Mouse (Mus musculus) heart, adult 8-10 months (tissue): ENCODE results near the gene Ralgapa1. TPM values are rescaled to one million over a fixed set of nuclear protein-coding genes. Genes with fewer than 3 reads are reported as not detected.
"Not testable (repeated sequence)": the region's sequence is repeated elsewhere in the genome, so short reads cannot be mapped to it uniquely, and the experiment has no call there.

Source experiments
- DNase-seq: peaks from one replicate; pipeline ENCODE4 v3.0.0; 2022; ENCODE audit warnings: low spot score
- total RNA-seq, 4 experiments: library from RNA; stranded (reverse); gene quantifications; 2 replicates each; pipeline ENCODE4 v1.2.4; 2022

The Ralgapa1 gene
- total RNA-seq, 4 experiments from 2014 or later: 53.9 to 64.4 (median 58.9) TPM

DNA sequence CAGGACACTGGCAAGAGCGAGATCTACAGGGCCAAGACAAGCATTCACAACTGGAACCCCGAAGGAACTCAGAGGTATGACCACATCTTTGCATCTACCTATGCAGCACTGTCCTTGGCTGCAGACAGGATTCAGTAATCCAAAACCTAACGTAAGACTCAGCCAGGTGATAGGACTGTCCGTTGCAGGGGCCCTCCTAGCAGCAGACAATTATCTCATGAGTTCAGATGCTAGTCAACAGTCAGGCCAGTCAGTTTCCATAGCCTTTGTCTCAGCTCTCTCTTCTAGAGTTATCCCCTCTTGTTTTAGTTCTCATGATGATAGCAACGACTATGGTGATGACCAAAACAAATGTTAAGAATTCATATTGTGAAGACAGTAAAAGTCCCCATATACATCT is 20.8 kb downstream of the Ralgapa1 start:
- no peak for DNase-seq

DNA sequence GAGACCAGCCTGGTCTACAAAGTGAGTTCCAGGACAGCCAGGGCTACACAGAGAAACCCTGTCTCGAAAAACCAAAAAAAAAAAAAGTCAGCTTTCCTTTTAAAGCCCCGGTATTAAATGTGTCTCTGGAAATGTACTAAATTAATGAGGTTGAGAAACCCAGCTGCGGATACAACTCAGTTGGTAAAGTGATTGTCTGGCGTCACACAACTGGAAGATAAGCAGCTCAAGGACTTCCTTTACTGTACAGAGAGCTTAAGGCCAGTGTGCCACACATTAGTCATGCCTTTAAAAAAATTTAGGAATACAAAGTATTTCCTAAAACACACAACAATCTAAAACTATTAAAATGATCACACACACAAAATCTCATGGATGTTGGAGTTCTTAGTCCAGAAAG is 22.2 kb downstream of the Ralgapa1 start:
- DNase-seq: no peak

DNA sequence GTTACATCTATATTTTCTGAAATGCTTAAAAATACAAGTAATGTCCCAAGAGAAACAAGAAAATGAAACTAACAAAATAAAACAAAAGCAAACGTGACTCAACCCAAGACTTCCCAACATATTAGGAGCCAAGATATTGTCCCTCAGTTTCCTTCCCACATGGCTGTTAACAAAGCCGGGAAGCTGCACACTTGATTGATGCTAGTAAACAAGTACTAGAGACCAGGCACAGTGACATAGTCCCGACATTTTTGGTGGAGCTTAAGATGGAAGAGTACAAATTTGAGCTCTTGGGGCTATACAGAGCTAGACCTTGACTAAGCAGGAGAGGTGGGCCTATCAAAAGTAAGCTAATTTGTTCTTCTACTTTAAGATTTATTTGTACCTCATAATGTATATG is 23.9 kb downstream of the Ralgapa1 start:
- peak; percentile 58 for DNase-seq

DNA sequence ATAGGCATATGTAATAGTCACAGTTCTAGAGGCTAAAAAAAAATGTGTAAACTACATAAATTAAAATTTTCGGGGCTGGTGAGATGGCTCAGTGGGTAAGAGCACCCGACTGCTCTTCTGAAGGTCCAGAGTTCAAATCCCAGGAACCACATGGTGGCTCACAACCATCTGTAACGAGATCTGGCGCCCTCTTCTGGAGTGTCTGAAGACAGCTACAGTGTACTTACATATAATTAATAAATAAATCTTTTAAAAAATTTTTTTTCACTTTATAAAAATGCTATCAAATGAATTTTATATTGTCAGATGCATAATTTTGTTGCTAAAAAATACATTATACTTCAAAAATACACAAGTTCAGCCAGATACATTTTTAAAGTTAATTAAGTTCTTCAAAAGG is 26.5 kb downstream of the Ralgapa1 start:
- not testable (repeated sequence) for DNase-seq

DNA sequence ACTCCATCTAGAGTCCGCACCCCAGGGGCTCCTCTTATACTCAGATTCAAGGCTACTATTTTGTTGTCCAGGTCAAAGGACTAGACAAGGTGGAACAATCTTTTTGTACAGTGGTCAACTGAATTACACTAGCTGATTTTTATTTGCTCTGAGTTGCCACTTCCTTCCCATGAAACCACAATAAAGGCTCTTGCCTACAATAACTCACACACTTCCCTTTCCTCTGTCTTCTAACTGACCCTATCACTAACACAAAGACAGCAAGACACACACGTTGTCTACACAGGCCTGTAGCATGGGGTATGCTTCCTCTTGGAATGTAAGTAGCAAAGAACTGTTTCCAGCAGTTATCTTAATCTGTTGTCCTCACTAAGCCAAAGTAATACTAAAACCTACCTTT is 35.7 kb downstream of the Ralgapa1 start:
- no peak for DNase-seq

DNA sequence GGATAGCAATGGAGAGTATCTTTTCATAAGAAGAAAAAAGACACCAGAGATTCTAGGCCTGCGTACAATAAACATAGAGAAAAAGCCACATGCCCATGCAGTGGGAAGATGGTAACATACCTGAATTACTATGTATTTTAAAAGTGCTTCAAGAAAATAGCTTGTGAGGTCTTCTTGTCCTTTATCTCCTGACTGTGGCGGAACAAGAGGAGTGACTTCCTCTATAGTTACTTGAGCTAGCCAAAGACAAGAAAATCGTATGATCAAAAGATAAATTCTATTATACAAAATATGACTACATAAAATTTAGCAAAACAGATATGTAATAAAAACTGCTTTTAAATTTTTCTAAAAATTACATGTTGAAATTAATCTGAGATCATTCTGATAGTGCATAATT is 38.3 kb downstream of the Ralgapa1 start:
- no peak for DNase-seq

DNA sequence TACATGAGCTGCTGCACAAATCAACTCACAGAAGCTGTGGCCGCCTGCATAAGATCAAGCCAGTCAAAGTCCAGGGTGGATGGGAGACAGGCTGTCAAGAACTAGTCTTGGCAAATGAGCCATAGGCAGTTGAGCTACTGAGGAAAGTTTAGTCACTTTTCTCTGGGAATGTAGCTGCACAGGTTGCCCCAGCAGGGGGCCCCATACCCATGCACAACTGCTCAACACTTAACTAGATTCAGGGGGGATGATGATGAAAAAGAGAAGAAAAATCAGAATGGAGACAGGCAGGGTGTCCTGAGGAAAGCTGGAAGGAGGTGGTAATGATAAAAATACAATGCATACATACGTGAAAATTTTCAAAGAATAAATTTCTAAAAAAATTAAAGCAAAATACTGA is 42.7 kb downstream of the Ralgapa1 start:
- DNase-seq: peak; percentile 35

DNA sequence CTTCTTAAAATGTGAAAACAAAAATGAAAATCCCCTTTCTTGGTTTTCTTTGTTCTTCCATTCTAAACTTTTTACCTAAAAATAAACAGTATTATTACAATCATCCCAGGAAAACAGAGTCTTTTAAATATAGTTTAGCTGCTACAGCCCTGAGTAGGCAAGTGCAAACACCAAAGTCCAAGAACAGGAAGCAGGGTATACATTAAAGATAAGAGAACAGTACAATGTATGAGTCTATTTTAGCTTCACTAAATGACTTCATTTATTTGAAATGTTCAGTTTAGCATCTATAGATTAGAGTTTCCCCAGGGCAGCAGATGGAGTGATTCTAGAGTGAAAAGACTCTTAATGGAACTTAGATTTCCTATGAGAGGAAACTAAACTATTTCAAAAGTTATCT is 43.6 kb downstream of the Ralgapa1 start:
- no peak for DNase-seq

DNA sequence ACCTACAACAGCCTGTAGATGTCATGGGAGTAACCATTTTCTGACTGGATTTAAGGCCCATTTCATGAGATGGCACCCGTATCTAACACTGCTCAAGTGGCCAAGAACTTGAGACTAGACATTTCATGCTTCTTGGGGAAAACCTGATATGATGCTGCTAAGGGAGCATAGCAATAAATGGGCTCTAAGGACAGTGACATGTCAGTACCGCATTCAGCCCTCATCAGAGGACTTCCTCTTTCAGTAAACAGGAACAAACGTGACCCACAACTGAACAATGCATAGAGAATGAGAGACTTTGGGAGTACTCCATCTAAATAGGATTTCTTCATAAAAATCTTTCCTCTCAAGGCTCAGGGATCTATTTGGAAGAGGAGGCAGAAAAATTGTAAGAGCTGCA is 46.7 kb downstream of the Ralgapa1 start:
- DNase-seq: no peak

DNA sequence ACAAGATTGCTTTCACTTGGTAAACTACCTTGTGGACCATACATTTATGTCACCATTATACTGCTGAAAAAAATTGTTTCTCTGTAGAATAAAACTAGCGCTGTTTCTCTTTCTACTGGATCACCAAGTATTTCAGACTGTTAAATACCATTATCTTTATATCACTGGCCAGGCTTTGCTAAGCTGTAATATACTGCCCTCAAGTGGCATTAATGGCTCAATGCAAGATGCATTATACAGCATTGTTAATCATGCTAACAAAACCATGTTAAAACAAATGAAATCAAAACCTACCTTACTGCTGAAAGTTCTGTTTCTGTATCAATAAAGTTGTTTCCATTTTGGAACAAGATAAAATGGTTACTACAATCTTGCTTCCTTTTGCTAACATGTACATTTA is 100.6 kb downstream of the Ralgapa1 start:
- peak; percentile 8 for DNase-seq

DNA sequence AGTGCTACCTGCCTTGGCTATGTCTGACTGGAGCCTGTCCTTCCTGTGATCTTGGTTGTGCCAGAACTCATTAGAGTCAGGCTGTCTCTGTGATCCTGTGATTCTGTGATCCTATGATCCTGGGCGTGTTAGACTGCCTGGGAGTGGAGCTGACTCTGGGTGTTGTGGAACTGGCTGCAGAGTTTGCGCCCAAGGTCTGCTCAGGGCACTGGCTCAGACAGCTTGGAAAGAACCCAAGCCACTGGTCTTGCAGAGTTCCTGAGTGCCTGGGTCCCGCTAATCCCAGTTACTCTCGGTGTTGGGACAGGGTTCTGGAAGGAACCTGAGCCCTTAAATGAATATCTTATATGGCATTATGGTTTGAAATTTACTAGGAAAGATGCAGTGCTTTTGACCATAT is 115.1 kb downstream of the Ralgapa1 start:
- peak; percentile 12 for DNase-seq

DNA sequence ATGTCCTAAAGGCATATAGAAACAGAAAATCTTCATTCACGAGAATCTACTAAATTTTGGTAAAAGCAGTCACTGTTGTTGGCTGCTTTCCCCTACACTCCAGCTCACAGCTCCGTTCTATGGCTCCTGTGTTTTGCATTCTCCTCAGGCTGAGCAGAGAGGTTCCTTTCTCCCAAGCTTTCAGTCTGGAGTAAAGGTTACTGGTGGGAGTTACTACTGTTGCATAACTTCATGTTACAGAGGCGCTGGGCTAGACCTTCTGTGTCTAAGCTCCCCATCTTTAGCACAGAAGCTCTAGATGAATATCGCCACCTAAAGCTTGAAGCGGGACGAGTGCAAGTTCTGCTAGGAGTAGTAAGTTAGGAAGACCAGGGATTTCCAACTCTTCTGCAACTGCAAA is 154.3 kb downstream of the Ralgapa1 start:
- no peak for DNase-seq

DNA sequence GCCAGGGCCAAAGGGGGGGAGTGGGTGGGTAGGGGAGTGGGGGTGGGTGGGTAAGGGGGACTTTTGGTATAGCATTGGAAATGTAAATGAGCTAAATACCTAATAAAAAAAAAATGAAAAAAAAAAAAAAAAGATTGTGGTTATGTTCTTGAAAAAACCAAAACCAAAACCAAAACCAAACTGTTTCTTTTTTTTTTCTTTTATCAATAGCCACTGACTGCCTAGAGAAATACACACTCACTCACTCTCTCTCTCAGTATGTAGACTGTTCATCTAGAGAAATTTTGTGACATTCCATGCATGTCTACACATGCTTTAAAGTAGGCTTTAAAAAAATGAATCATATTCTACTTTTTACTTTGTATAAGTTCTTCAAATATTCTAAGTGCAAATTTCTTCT is 157.8 kb downstream of the Ralgapa1 start:
- not testable (repeated sequence) for DNase-seq

DNA sequence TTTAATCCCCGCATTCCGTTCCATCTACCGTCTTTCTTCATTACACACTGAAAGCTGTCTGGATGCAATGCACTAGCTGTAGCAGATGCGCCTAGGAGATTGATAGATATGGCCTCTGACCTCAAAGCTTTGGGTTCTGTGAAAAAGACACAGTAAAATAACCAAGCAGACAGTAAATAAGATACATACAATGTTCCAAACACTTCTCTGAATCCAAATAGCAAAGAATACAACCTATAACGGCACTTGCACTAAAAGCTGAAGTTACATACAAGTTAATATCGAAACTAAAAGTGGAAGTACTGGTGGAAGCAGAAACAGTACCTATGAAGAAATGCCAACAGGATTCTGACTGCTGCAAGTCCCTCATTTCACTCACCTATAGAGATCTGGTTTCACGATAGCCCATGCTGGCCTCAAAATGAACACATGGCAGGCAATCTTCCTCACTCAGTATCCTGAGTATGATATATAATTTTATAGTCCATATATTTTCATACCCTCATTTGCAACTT is 172.9 kb downstream of the Ralgapa1 start:
- no peak for DNase-seq

DNA sequence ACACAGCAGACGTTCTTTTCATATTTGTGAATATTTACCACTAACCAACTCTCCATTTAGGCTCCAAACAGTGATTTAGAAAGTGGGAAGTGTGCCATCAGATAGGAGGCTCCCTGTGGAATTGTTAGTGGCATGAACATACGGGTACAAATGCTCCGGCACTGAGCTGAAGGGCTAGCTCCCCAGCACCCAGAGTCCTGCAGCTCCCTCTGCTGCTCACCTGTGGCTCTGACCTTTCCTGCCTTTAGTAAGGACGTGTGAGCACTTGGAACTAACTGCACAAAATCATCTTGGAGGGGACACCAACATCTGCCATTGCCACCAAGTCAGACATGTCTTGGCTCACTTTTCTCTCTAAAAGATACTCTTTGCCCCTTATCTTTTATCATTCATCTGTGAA is 194.3 kb downstream of the Ralgapa1 start:
- no peak for DNase-seq

DNA sequence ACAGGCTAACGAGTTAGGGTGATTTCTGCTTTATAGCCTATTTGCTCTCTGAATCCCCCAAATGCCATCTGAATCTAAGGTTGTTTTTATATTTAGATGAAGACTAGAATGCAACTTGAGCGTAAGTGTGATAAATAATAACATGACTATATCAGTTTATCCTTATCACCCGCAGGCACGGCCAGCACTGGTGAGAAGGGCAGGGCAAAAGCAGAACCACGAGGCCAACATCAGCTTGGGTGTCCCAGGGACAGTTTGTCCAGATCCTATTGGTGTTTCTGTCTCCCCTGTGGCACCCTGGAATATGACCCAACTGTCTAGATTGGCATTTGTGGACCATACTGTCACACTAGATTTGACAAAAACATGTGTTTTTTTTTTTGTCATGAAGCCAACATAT is 197.7 kb downstream of the Ralgapa1 start:
- DNase-seq: no peak

DNA sequence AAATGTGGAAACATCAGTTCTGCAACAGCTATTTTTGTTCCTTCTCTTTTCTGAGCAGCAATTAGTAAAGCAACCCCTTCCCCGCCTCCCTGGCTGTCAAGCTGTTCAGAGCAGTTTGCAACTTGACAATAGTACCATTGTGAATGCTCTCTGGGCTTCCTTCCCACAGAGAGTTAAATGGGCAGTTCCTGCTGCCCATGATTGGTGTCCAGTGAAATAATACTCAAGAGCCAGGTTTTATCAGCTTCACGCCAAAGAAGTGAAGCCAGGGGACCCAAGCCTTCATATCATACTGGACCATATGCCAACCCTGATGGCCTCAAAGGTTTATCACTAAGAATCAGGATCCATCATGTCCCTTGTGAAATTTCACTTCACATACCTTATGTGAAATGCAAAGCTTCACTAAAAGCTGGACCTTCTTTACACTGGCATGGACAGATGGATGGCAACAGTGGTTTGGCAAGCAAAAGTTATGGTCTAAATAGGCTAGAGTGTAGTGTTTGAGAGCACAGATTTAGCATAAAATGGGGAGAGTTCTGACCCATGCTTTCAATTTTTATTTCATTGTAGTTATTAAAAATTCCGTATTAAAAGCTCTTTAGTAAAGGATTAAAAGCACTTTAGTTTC is 198.2 kb downstream of the Ralgapa1 start:
- DNase-seq: no peak

DNA sequence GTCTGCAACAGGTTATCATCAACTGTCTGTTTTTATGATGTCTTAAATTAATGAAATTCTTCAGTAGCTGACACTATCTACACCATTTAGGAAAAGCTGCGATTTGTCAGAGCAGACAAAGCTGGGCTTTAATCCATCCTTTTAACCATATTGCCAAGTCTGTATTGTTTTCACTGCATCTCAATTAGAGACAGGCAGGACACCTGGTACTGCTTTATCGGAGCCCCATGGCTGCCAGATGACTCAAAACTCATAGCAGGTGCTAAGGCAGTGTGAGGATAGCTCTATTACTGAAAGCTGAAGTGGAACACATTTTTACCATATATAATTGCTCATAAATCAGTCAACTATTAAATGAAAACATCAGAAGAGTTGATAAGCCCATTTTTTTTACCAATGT is 200.6 kb downstream of the Ralgapa1 start:
- DNase-seq: no peak

DNA sequence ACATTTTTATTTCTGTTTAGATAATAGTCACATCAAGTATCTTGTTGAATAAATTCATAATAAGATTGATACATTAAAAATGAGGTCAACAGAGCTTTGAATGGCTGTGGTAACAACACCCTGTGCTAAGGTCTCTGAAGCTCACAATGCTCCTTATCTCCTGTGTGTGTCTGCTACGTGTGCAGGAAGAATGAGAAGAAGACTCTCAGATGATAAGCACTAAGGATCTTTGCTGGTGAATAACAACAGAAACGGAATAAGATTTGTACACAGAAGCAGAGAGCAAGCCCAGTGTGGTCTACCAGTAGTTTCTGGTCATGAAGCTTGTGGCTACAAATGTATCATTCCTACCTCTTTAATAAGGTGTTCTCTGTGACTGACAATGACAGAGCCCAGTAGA is 210.2 kb downstream of the Ralgapa1 start:
- DNase-seq: no peak

DNA sequence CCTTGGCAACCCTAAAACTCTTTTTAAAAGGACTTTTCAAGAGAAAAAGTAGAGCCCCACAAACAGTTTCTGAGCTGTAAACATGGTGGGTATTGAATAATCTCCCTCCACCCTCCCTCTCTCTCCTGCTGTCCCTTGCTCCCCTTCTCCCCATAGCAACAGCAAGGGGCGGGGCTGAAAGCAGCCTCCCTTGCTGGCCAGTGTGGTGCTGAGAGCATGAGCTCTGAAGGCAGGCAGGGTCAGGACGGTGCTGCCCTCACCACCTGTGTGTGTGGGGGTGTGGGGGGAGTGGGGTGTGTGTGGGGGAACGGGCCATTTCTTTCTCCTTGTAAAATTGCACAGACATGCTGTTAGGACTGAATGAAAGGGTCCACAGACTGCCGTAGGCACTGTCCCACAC is 213.1 kb downstream of the Ralgapa1 start:
- no peak for DNase-seq

DNA sequence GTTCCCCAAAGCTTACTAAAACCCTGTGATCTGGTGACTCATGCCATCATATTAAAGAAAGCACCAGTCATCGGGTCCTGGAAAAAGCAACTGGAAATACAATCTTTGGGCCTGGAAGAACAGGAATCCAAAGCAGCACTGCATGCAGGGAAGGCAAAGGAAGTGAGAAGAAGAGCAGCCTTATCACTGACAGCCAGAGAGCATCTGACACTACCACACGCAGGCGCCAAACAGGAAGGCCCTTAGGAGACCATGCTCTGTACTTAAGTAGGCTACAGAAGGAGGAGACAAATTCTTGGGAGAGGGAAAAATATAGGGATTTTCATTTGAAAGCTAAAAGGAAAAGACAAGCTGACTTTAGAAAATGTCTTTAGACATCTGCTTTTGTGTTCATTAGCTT is 216.6 kb downstream of the Ralgapa1 start:
- no peak for DNase-seq

DNA sequence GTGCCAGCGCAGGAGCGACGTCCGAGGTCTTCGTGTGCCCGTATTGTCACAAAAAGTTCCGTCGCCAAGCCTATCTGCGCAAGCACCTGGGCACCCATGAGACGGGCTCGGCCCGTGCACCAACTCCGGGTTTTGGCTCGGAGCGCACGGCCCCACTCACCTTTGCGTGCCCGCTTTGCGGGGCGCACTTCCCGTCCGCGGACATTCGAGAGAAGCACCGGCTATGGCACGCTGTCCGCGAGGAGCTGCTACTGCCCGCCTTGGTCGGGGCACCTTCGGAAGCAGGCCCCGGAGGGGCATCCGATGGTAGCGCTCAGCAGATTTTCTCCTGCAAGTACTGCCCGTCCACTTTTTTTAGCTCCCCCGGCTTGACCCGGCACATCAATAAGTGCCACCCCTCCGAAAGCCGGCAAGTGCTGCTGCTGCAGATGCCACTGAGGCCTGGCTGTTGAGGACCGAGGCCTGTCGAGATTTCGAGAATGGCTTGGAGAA is 220.4 kb downstream of the Ralgapa1 start:
- no peak for DNase-seq

DNA sequence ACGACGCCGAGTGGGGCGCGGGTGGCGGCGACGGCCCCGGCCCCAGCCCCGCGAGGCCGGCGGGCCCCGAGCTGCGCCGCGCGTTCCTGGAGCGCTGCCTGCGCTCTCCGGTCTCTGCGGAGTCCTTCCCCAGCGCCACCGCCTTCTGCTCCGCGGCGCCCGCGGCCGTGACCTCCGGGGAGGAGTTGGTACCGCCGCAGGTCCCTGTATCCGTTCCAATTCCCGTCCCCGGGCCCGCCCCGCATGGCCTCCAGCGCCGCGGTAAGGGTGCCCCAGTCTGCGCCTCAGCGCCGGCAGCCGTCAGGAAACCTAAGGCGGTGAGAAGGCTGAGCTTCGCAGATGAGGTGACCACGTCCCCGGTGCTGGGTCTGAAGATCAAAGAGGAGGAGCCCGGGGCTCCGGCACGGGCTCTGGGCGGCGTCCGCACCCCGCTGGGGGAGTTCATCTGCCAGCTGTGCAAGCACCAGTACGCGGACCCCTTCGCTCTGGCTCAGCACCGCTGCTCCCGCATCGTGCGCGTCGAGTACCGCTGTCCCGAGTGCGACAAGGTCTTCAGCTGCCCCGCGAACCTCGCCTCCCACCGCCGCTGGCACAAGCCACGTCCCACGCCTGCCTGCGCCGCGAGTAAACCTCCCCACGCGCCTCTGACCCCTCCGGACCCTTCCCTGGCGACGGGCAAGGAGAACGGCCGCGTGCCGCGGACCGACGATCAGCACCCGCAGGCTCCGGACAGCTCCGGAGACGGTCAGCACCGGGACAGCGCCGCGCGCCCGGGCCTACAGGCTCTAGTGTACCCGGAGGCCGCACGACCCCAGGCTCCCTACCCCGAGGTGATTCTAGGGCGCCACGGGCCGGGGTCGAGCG is 221.1 kb downstream of the Ralgapa1 start:
- DNase-seq: peak; percentile 7
